Mouse (Mus musculus): ENCODE results near the gene Serpinb6b.

GRCm38 (mm10) chr13:32924578-32925360 is 40.2 kb upstream of the Serpinb6b start:
- TF ChIP-seq CTCF (IDR thresholded peaks at IDR 0.05; ENCODE audit: borderline replicate concordance, extremely low read depth, insufficient read depth, insufficient read length) (no peak), POLR2A (IDR thresholded peaks at IDR 0.05; ENCODE audit: borderline replicate concordance, extremely low read depth, insufficient read depth, insufficient read length, poor library complexity, severe bottlenecking) (no peak)

Measured in brain, embryonic 14.5 days (tissue).